Mouse (Mus musculus): ENCODE measurements around the gene Stat5a. TPM values are rescaled to one million over a fixed set of nuclear protein-coding genes. Genes with fewer than 3 reads are reported as not detected.

Gene Stat5a
- polyA plus RNA-seq, 1 experiment from 2014 or later: 6.0 TPM

GRCm38 (mm10) chr11:100887236-100887635 is 28.1 kb downstream of the Stat5a start:
- ATAC-seq (no peak), DNase-seq (no peak)
- Histone ChIP-seq H3K4me1 (ENCODE audit: insufficient read depth) (peaks cover 29% of the 10 kb centered on the region), H3K27ac (ENCODE audit: low read depth) (peak overlapping the region; percentile 72), H3K9ac (replicated peaks) (no peak overlapping the region; the same call in 1 of the 2 replicates), H3K36me3 (replicated peaks; ENCODE audit: insufficient read depth, low read length) (peaks cover 54% of the 10 kb centered on the region), H3K4me3 (ENCODE audit: low read depth, low read length) (no peak overlapping the region), H3K4me2 (ENCODE audit: low read depth, low read length) (no peak overlapping the region), H3K27me3 (ENCODE audit: insufficient read depth, low read length) (no peaks in the 10 kb centered on the region), H3K9me3 (ENCODE audit: low read length) (no peaks in the 10 kb centered on the region)
- TF ChIP-seq CTCF (IDR thresholded peaks at IDR 0.05; ENCODE audit: low read depth) (no peak), EP300 (IDR thresholded peaks at IDR 0.05; ENCODE audit: low read depth) (no peak)
- WGBS (ENCODE audit: insufficient replicate concordance): 81% methylated on average over 4 of the region's 4 CpGs

DNA sequence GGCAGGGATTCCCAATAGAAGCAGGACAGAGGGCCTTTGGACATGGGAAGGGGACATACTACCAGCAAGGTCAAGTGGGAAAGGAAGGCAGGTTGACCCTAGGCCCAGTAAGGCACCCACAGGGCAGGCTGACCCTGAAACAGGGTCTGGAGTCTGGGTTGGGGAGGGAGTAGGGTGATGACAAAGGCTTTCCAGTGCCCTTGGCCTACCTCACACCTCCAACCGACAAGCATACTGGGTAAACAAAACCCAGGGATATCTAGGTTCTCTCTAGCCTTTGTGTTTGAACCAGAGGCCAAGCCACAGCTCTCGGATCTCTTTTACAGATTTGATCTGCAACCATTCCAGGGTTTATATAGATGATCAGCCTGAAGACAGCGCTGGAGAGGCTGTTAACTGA is 28.6 kb downstream of the Stat5a start:
- TF ChIP-seq CTCF (IDR thresholded peaks at IDR 0.05; ENCODE audit: low read depth) (no peak), EP300 (IDR thresholded peaks at IDR 0.05; ENCODE audit: low read depth) (no peak)
- Histone ChIP-seq H3K4me3 (ENCODE audit: low read depth, low read length) (no peak overlapping the region), H3K9ac (replicated peaks) (no peak overlapping the region), H3K4me1 (ENCODE audit: insufficient read depth) (peaks cover 29% of the 10 kb centered on the region), H3K9me3 (ENCODE audit: low read length) (no peaks in the 10 kb centered on the region), H3K27me3 (ENCODE audit: insufficient read depth, low read length) (no peaks in the 10 kb centered on the region), H3K36me3 (replicated peaks; ENCODE audit: insufficient read depth, low read length) (peaks cover 59% of the 10 kb centered on the region), H3K4me2 (ENCODE audit: low read depth, low read length) (no peak overlapping the region), H3K27ac (ENCODE audit: low read depth) (peak overlapping the region; percentile 72)
- WGBS (ENCODE audit: insufficient replicate concordance): 56% methylated on average over 3 of the region's 3 CpGs
- ATAC-seq: no peak
- DNase-seq: no peak

DNA sequence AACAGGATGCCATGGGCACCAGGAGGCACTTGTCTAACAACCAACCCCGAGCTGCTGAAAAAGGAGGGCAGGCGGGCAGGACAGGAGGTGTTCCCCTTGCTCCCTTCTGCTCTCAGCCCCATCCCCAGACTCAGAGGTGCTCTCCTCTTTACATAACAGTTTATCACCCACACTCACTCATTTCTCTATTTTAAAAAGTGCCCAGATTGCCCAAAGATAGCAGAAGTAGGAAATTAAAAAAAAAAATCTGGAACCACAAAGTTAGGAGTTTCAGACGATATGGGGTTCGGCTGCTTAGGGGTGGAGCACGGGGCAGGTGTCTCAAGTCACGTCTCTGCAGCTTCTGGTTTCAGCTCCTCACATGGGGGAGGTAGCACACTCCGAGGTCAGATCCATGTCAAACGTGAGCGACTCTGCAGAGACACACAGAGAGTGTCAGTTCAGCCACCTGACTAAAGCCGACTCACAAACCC is 29.2 kb downstream of the Stat5a start:
- TF ChIP-seq EP300 (IDR thresholded peaks at IDR 0.05; ENCODE audit: low read depth) (no peak), CTCF (IDR thresholded peaks at IDR 0.05; ENCODE audit: low read depth) (no peak)
- no peak overlapping the region for H3K9ac ChIP-seq (replicated peaks)
- H3K36me3 ChIP-seq (replicated peaks; ENCODE audit: insufficient read depth, low read length): peaks cover 60% of the 10 kb centered on the region
- no peak overlapping the region for H3K4me3 ChIP-seq (ENCODE audit: low read depth, low read length)
- no peak overlapping the region for H3K27ac ChIP-seq (ENCODE audit: low read depth)
- no peak overlapping the region for H3K4me2 ChIP-seq (ENCODE audit: low read depth, low read length)
- no peaks in the 10 kb centered on the region for H3K9me3 ChIP-seq (ENCODE audit: low read length)
- ATAC-seq (no peak), DNase-seq (no peak)
- WGBS (ENCODE audit: insufficient replicate concordance): 32% methylated on average over 10 of the region's 10 CpGs
- H3K4me1 ChIP-seq (ENCODE audit: insufficient read depth): peaks cover 29% of the 10 kb centered on the region
- no peaks in the 10 kb centered on the region for H3K27me3 ChIP-seq (ENCODE audit: insufficient read depth, low read length)

DNA sequence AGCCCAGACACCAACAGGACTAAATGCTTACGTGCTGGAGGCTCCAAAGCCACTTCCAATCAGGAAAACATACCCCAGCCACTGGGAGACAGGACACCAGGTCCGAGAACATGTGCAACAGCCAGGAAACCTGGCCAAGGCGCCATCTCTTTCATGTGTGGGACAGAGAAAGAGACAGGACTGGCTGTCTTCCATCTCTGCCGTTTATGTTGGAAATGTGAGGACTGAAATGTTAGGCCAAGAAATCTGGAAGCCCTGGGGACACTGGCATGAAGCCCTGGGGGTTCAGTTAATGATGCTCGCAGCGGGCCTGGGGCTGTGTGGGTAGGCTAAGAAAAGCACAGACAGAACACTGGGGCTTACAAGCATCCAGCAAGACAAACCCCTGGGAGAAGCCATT is 31.3 kb downstream of the Stat5a start:
- 92% methylated on average over 6 of the region's 6 CpGs for WGBS (ENCODE audit: insufficient replicate concordance)
- Histone ChIP-seq H3K4me1 (ENCODE audit: insufficient read depth) (peaks cover 31% of the 10 kb centered on the region), H3K4me2 (ENCODE audit: low read depth, low read length) (no peak overlapping the region), H3K27me3 (ENCODE audit: insufficient read depth, low read length) (no peaks in the 10 kb centered on the region), H3K9ac (replicated peaks) (no peak overlapping the region), H3K9me3 (ENCODE audit: low read length) (no peaks in the 10 kb centered on the region), H3K36me3 (replicated peaks; ENCODE audit: insufficient read depth, low read length) (peaks cover 65% of the 10 kb centered on the region), H3K27ac (ENCODE audit: low read depth) (no peak overlapping the region), H3K4me3 (ENCODE audit: low read depth, low read length) (no peak overlapping the region)
- ATAC-seq (no peak), DNase-seq (no peak)
- TF ChIP-seq EP300 (IDR thresholded peaks at IDR 0.05; ENCODE audit: low read depth) (no peak), CTCF (IDR thresholded peaks at IDR 0.05; ENCODE audit: low read depth) (no peak)

DNA sequence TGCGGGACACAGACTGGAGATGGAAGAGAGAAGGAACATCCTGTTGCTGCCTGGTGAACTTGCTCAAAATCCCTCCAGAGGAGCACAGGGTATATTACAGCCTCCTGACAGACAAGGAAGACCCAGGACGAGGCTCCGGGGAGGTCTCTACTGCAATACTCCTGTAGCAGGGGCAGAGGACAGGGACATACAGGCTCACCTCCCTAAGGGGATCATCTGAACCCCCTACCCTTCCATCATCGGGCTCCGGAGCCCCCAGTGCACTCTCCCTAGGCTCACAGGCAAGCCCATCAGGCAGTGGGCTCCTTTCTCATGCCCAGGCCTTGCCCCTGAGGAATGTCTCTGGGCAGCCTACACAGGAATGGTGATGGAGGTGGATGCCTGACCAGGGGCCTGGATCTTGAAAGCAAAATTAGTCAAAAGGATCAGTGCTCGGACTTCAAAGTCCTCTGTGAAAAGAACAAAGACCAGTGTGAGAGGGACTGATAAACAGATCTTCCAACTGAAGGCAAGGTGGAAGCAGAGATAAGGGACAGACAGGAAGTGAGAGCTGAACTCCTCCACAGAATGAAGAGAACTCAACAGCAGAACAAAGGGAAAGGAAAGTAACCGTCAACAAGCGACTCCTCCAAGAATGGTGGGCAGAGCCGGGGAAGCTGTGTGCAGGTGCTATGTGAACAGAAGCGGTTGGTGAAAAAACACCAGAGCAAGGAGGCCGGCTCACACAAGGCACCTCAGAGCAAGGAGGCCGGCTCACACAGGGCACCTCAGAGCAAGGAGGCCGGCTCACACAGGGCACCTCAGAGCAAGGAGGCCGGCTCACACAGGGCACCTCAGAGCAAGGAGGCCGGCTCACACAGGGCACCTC is 32.3 kb downstream of the Stat5a start:
- peak; percentile 75 for ATAC-seq
- WGBS (ENCODE audit: insufficient replicate concordance): 28% methylated on average over 15 of the region's 15 CpGs
- peaks cover 21% of the 10 kb centered on the region for H3K4me1 ChIP-seq (ENCODE audit: insufficient read depth)
- H3K27me3 ChIP-seq (ENCODE audit: insufficient read depth, low read length): no peaks in the 10 kb centered on the region
- H3K9me3 ChIP-seq (ENCODE audit: low read length): no peaks in the 10 kb centered on the region
- H3K36me3 ChIP-seq (replicated peaks; ENCODE audit: insufficient read depth, low read length): peaks cover 70% of the 10 kb centered on the region
- peak overlapping the region; percentile 62 for H3K27ac ChIP-seq (ENCODE audit: low read depth)
- no peak overlapping the region for H3K4me3 ChIP-seq (ENCODE audit: low read depth, low read length)
- DNase-seq: no peak
- peak overlapping the region; percentile 56 for H3K4me2 ChIP-seq (ENCODE audit: low read depth, low read length)
- TF ChIP-seq EP300 (IDR thresholded peaks at IDR 0.05; ENCODE audit: low read depth) (peak; percentile 98), CTCF (IDR thresholded peaks at IDR 0.05; ENCODE audit: low read depth) (peak; percentile 20)
- peak overlapping the region; percentile 42 for H3K9ac ChIP-seq (replicated peaks)

DNA sequence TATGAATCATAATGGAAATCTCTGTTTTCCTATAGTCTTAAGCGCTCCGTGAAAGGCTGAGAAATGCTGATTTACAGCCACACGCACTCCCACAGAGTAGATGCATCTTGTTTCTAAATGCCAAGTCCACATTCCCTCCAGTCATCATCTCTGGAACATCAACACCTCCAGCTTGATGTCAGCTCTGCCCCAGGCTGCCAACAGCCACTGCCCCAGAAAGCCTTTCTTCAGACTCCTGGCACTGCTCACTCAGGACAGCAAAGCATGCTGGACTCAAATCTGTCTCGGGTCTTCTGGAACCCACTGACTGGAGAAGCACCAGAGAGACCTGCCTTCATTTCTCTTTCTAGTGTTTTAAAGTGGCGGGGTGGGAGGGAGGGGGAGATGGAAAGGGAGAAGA is 33.3 kb downstream of the Stat5a start:
- TF ChIP-seq CTCF (IDR thresholded peaks at IDR 0.05; ENCODE audit: low read depth) (no peak), EP300 (IDR thresholded peaks at IDR 0.05; ENCODE audit: low read depth) (no peak)
- DNase-seq (no peak), ATAC-seq (no peak)
- Histone ChIP-seq H3K36me3 (replicated peaks; ENCODE audit: insufficient read depth, low read length) (peaks cover 66% of the 10 kb centered on the region), H3K27me3 (ENCODE audit: insufficient read depth, low read length) (no peaks in the 10 kb centered on the region), H3K27ac (ENCODE audit: low read depth) (peak overlapping the region; percentile 29; the same call in 1 of the 2 replicates), H3K4me2 (ENCODE audit: low read depth, low read length) (no peak overlapping the region), H3K9me3 (ENCODE audit: low read length) (no peaks in the 10 kb centered on the region), H3K4me3 (ENCODE audit: low read depth, low read length) (no peak overlapping the region), H3K9ac (replicated peaks) (no peak overlapping the region), H3K4me1 (ENCODE audit: insufficient read depth) (peaks cover 14% of the 10 kb centered on the region)
- WGBS (ENCODE audit: insufficient replicate concordance): 69% methylated on average over 5 of the region's 5 CpGs
